Mouse (Mus musculus): ENCODE results near the gene Acot8. TPM values are rescaled to one million over a fixed set of nuclear protein-coding genes. Genes with fewer than 3 reads are reported as not detected.

Gene Acot8
- polyA plus RNA-seq, 1 experiment from 2014 or later: 13.9 TPM

- 91% methylated on average over 16 of the region's 16 CpGs for WGBS
- Histone ChIP-seq H3K9me3 (no peaks in the 10 kb centered on the region), H3K4me3 (no peak overlapping the region), H3K27ac (replicated peaks) (no peak overlapping the region), H3K36me3 (replicated peaks) (peaks cover 50% of the 10 kb centered on the region), H3K4me1 (peaks cover 13% of the 10 kb centered on the region), H3K27me3 (replicated peaks; ENCODE audit: low read depth, poor library complexity, severe bottlenecking) (no peaks in the 10 kb centered on the region)
- DNase-seq (ENCODE audit: low spot score): no peak
These were observed 22.6 kb upstream of the Acot8 start for GRCm38 (mm10) chr2:164827146-164827850.

- H3K9me3 ChIP-seq: no peaks in the 10 kb centered on the region
- DNase-seq (ENCODE audit: low spot score): no peak
- H3K4me3 ChIP-seq: no peak overlapping the region
- H3K27me3 ChIP-seq (replicated peaks; ENCODE audit: low read depth, poor library complexity, severe bottlenecking): no peaks in the 10 kb centered on the region
- no peak overlapping the region for H3K27ac ChIP-seq (replicated peaks)
- peaks cover 15% of the 10 kb centered on the region for H3K4me1 ChIP-seq
- H3K36me3 ChIP-seq (replicated peaks): peaks cover 62% of the 10 kb centered on the region
- WGBS: 93% methylated on average over 17 of the region's 17 CpGs
These were observed 20.8 kb upstream of the Acot8 start for GRCm38 (mm10) chr2:164825521-164825920.

- Histone ChIP-seq H3K36me3 (replicated peaks) (peaks cover 68% of the 10 kb centered on the region), H3K27me3 (replicated peaks; ENCODE audit: low read depth, poor library complexity, severe bottlenecking) (no peaks in the 10 kb centered on the region), H3K4me3 (peak overlapping the region; percentile 85; the same call in 1 of the 2 replicates), H3K27ac (replicated peaks) (no peak overlapping the region), H3K4me1 (peaks cover 15% of the 10 kb centered on the region), H3K9me3 (no peaks in the 10 kb centered on the region)
- WGBS: 93% methylated on average over 4 of the region's 4 CpGs
- no peak for DNase-seq (ENCODE audit: low spot score)
These were observed 19.3 kb upstream of the Acot8 start for GRCm38 (mm10) chr2:164823969-164824368.

GRCm38 (mm10) chr2:164823181-164823585 lies 18.5 kb upstream of the Acot8 start:
- Histone ChIP-seq H3K4me1 (peaks cover 15% of the 10 kb centered on the region), H3K4me3 (peak overlapping the region; percentile 85), H3K9me3 (no peaks in the 10 kb centered on the region), H3K27ac (replicated peaks) (peak overlapping the region; percentile 88), H3K36me3 (replicated peaks) (peaks cover 61% of the 10 kb centered on the region), H3K27me3 (replicated peaks; ENCODE audit: low read depth, poor library complexity, severe bottlenecking) (no peaks in the 10 kb centered on the region)
- WGBS: 3% methylated on average over 10 of the region's 10 CpGs
- peak; percentile 61 for DNase-seq (ENCODE audit: low spot score)

GRCm38 (mm10) chr2:164822636-164823165 lies 18.0 kb upstream of the Acot8 start, which contains the start of gene Zswim1:
Gene Zswim1 (plus strand): TSS chr2:164822686.
- WGBS: 2% methylated on average over 32 of the region's 32 CpGs
- Histone ChIP-seq H3K27ac (replicated peaks) (peak within 1 kb of the TSS; percentile 88), H3K4me3 (peak within 1 kb of the TSS; percentile 85), H3K36me3 (replicated peaks) (peaks cover 57% of the 10 kb centered on the region), H3K9me3 (no peaks in the 10 kb centered on the region), H3K4me1 (peaks cover 18% of the 10 kb centered on the region), H3K27me3 (replicated peaks; ENCODE audit: low read depth, poor library complexity, severe bottlenecking) (no peaks in the 10 kb centered on the region)
- DNase-seq (ENCODE audit: low spot score): peak; percentile 99

- WGBS: 84% methylated on average over 6 of the region's 6 CpGs
- no peak for DNase-seq (ENCODE audit: low spot score)
- no peak overlapping the region for H3K4me3 ChIP-seq
- no peaks in the 10 kb centered on the region for H3K9me3 ChIP-seq
- peaks cover 40% of the 10 kb centered on the region for H3K36me3 ChIP-seq (replicated peaks)
- H3K27ac ChIP-seq (replicated peaks): no peak overlapping the region
- H3K4me1 ChIP-seq: peaks cover 27% of the 10 kb centered on the region
- no peaks in the 10 kb centered on the region for H3K27me3 ChIP-seq (replicated peaks; ENCODE audit: low read depth, poor library complexity, severe bottlenecking)
These were observed 16.4 kb upstream of the Acot8 start for GRCm38 (mm10) chr2:164821060-164821459.

- Histone ChIP-seq H3K9me3 (no peaks in the 10 kb centered on the region), H3K27me3 (replicated peaks; ENCODE audit: low read depth, poor library complexity, severe bottlenecking) (no peaks in the 10 kb centered on the region), H3K4me1 (peaks cover 19% of the 10 kb centered on the region), H3K4me3 (no peak overlapping the region), H3K36me3 (replicated peaks) (peaks cover 26% of the 10 kb centered on the region), H3K27ac (replicated peaks) (no peak overlapping the region)
- DNase-seq (ENCODE audit: low spot score): peak; percentile 45
- 59% methylated on average over 5 of the region's 5 CpGs for WGBS
These were observed 13.0 kb upstream of the Acot8 start for GRCm38 (mm10) chr2:164817703-164818102.

GRCm38 (mm10) chr2:164817206-164817605 lies 12.5 kb upstream of the Acot8 start:
- Histone ChIP-seq H3K4me3 (no peak overlapping the region), H3K9me3 (no peaks in the 10 kb centered on the region), H3K4me1 (peaks cover 14% of the 10 kb centered on the region), H3K27ac (replicated peaks) (no peak overlapping the region), H3K27me3 (replicated peaks; ENCODE audit: low read depth, poor library complexity, severe bottlenecking) (no peaks in the 10 kb centered on the region), H3K36me3 (replicated peaks) (peaks cover 26% of the 10 kb centered on the region)
- 88% methylated on average over 6 of the region's 6 CpGs for WGBS
- DNase-seq (ENCODE audit: low spot score): no peak

- WGBS: 90% methylated on average over 8 of the region's 8 CpGs
- peaks cover 16% of the 10 kb centered on the region for H3K36me3 ChIP-seq (replicated peaks)
- no peak overlapping the region for H3K4me3 ChIP-seq
- H3K27ac ChIP-seq (replicated peaks): no peak overlapping the region
- H3K4me1 ChIP-seq: peaks cover 12% of the 10 kb centered on the region
- DNase-seq (ENCODE audit: low spot score): no peak
- no peaks in the 10 kb centered on the region for H3K27me3 ChIP-seq (replicated peaks; ENCODE audit: low read depth, poor library complexity, severe bottlenecking)
- no peaks in the 10 kb centered on the region for H3K9me3 ChIP-seq
These were observed 11.1 kb upstream of the Acot8 start for GRCm38 (mm10) chr2:164815821-164816220.

- Histone ChIP-seq H3K9me3 (no peaks in the 10 kb centered on the region), H3K36me3 (replicated peaks) (peaks cover 12% of the 10 kb centered on the region), H3K4me1 (peaks cover 12% of the 10 kb centered on the region), H3K27me3 (replicated peaks; ENCODE audit: low read depth, poor library complexity, severe bottlenecking) (no peaks in the 10 kb centered on the region), H3K4me3 (no peak overlapping the region), H3K27ac (replicated peaks) (no peak overlapping the region)
- no peak for DNase-seq (ENCODE audit: low spot score)
- 87% methylated on average over 5 of the region's 5 CpGs for WGBS
These were observed 10.7 kb upstream of the Acot8 start for GRCm38 (mm10) chr2:164815348-164815747.

GRCm38 (mm10) chr2:164813557-164813956 lies 8.9 kb upstream of the Acot8 start:
- Histone ChIP-seq H3K9me3 (no peaks in the 10 kb centered on the region), H3K4me3 (no peak overlapping the region), H3K27me3 (replicated peaks; ENCODE audit: low read depth, poor library complexity, severe bottlenecking) (no peaks in the 10 kb centered on the region), H3K27ac (replicated peaks) (no peak overlapping the region), H3K4me1 (peaks cover 12% of the 10 kb centered on the region), H3K36me3 (replicated peaks) (peaks cover 17% of the 10 kb centered on the region)
- 53% methylated on average over 2 of the region's 2 CpGs for WGBS
- no peak for DNase-seq (ENCODE audit: low spot score)

GRCm38 (mm10) chr2:164806614-164807013 lies 1.9 kb upstream of the Acot8 start:
- Histone ChIP-seq H3K27ac (replicated peaks) (no peak overlapping the region), H3K36me3 (replicated peaks) (peaks cover 27% of the 10 kb centered on the region), H3K4me3 (no peak overlapping the region), H3K9me3 (no peaks in the 10 kb centered on the region), H3K27me3 (replicated peaks; ENCODE audit: low read depth, poor library complexity, severe bottlenecking) (no peaks in the 10 kb centered on the region), H3K4me1 (peaks cover 24% of the 10 kb centered on the region)
- WGBS: 75% methylated on average over 7 of the region's 7 CpGs
- DNase-seq (ENCODE audit: low spot score): no peak

- H3K4me1 ChIP-seq: peaks cover 24% of the 10 kb centered on the region
- 2% methylated on average over 21 of the region's 21 CpGs for WGBS
- peak overlapping the region; percentile 93 for H3K27ac ChIP-seq (replicated peaks)
- no peaks in the 10 kb centered on the region for H3K9me3 ChIP-seq
- H3K4me3 ChIP-seq: peak overlapping the region; percentile 90
- no peak for DNase-seq (ENCODE audit: low spot score)
- peaks cover 40% of the 10 kb centered on the region for H3K36me3 ChIP-seq (replicated peaks)
- H3K27me3 ChIP-seq (replicated peaks; ENCODE audit: low read depth, poor library complexity, severe bottlenecking): no peaks in the 10 kb centered on the region
These were observed 643 bp upstream of the Acot8 start for GRCm38 (mm10) chr2:164805332-164805718.

Data from embryonic facial prominence, embryonic 10.5 days (tissue).